Mouse (Mus musculus) heart, postnatal 10 days (tissue): Measurements from ENCODE around the gene Sectm1b. TPM values are rescaled to one million over a fixed set of nuclear protein-coding genes. Genes with fewer than 3 reads are reported as not detected.
"Not testable (repeated sequence)": the region's sequence is repeated elsewhere in the genome, so short reads cannot be mapped to it uniquely, and the experiment has no call there.

Experiments used
- DNase-seq, 2 experiments: peaks; one replicate each; pipeline ENCODE4 v3.0.0; 2021
- intact Hi-C: fragments of 180-260 bp; cut with DNase I; formaldehyde crosslinking; loops from one replicate; pipeline ENCODE4 v1.15.1; 2025
- total RNA-seq, 2 experiments: library from RNA; stranded (reverse); gene quantifications; 2 replicates each; pipeline ENCODE4 v1.2.3; 2021

The Sectm1b gene
- not detected for total RNA-seq

GRCm38 (mm10) chr11:121063379-121063778 is at the start of gene Sectm1b:
Gene Sectm1b (minus strand): TSS chr11:121063569.
- DNase-seq = no peak
- intact Hi-C loops = loop anchor here (5.0 kb wide), 1 partner anchor 139 kb away; the partner anchor contains the start of genes Hexdc and Ogfod3

- DNase-seq = no peak
- intact Hi-C loops = no loop called here
Observed at GRCm38 (mm10) chr11:121112091-121112775, 48.9 kb upstream of the Sectm1b start.

DNA sequence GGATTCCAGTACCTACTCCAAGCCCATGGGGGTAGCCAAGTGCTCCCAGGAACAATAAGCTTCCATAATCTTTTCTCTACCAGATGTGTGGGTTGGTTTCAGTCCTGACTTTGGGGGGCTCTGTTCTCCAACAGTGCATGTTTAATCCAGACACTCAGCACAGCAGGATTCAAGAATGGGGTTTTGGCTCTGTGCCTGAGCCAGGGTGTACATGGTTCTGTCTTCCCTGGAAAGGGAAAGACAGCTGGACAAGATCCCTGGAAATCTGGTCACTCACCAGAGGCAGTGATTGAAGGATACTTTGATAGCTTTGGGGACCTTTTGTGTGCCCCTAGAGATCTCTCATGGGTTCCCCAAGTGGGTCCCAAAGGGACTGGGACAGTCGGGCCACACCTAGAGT is 48.2 kb upstream of the Sectm1b start:
- intact Hi-C loops = no loop called here
- no peak for DNase-seq

DNA sequence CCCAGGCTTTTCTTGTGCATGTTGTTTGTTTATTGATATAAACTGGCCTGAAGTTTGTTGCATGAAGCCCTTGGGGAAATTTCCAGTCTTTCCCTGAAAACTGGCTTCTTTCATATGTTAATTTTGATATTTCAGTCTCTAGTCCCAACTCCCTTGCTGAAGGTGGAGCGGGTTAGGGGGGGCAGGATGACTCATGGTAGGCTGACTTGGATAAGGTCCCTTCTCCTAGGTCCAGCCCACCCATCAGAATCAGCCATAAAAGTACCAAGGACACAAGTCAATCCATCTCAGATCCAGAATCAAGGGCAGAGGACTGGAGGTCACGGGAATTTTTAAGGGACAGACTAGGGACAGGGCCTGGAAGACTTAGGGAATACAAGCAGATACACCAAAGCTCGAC is 47.7 kb upstream of the Sectm1b start:
- DNase-seq = no peak
- intact Hi-C loops = no loop called here

DNA sequence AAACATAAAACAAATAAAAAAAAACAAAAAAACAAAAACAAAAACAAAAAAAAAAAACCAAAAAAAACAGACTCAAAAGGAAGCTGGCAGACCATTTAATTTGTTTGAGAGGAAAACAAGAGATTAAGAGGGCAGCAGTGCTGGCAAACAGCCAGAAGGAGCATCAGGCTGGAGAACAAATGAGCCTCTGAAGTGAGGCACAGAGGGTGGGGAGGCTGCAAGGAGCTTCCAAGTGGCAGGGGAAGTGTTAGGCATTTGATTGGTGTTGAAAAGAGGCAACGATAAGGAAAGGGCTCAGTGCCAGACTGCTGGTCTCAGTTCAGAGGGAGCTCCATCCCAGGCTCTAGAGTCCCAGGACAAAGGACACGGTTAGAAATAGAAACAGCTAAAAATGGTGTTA is 46.6 kb upstream of the Sectm1b start:
- intact Hi-C loops = no loop called here
- DNase-seq = peak; percentile 81 to 88

- peak; percentile 45 to 51 for DNase-seq
- intact Hi-C loops = no loop called here
Observed at GRCm38 (mm10) chr11:121108061-121108460, 44.7 kb upstream of the Sectm1b start.

DNA sequence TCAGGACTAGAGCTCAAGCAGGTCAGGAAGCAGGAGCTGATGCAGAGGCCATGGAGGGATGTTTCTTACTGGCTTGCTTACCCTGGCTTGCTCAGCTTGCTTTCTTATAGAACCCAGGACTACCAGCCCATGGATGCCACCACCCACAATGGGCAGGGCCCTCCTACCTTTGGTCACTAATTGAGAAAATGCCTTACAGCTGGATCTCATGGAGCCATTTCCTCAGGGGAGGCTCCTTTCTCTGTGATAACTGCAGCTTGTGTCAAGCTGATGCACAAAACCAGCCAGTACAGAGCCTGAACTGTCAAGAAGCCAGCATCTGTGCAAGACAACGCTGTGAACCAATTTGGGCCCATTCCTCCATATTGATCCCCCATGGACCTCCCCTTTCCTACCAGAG is 43.9 kb upstream of the Sectm1b start:
- intact Hi-C loops = not testable (repeated sequence)

DNA sequence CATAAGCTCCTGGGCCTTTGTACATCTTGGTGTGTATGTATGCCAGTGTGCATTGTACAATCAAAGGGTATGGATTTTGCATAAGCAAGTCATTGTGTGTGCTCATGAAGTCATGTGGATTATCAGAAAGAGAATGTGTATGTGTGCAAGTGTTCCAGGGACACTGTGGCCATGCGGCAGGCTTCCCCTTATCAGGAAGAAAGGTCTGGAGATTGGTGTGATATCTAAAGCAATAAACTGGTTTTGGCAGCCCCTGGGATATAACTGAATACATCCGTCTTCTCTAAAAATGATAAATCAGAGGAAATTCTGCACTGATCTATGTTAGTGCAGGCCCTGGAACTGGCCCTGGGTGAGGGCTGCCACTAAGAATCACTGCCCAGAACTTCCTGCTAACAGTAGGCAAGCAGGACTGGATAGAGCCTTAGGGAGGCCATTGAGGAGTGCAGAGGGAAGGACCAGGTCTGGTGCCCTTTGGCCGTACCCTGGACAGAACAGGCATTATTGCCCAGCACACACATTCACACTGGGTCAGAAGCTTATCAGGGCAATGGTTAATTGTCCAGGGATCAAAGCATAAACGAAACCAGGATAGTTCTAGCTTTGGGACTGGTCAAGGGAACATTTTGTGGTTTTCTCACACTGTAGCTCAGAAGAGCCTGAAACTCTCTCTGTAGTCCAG is 37.9 kb upstream of the Sectm1b start:
- intact Hi-C loops = no loop called here
- DNase-seq = no peak

More for the DNA sequence above, 43.9 kb upstream of the Sectm1b start:
- DNase-seq = not testable (repeated sequence)

DNA sequence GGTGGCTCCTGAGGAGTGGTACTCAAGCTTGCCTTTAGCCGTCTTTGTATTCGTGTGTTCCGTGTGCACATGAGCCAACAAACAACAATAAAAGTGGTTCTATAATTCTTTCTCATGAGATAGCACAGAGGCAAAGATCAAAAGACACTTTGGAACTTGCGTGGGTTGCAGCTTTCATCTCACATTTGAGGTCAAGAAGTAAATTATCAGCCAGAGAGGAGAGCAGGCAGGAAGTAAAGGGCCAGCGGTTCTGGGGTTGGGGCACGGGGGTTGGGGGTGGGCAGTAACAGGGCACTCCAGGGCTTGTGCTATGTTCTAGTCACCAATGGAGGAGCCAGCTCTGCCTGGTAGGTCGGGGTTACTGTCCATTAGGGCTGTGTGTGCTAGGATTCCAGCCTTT is 37.3 kb upstream of the Sectm1b start:
- no peak for DNase-seq
- intact Hi-C loops = no loop called here

DNA sequence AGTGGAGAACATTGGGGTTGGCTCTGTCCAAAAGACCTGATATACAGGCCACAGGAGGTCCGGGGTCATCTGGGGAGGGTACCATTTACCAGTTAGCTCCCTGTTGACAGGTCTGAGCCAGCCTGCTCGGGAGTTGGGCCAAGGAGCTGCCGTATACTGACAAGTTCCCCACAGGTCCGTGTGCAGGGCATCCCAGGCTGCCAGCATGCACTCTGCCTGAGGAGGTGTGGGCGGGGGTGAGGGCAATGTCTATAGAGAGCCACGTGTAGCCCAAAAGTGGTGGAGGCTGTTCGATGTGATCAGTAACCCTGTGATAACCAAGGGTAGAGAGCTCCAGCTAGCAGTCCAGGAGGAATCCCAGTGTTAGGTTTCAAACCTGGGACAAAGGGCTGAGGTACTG is 36.4 kb upstream of the Sectm1b start:
- intact Hi-C loops = no loop called here
- no peak for DNase-seq

DNA sequence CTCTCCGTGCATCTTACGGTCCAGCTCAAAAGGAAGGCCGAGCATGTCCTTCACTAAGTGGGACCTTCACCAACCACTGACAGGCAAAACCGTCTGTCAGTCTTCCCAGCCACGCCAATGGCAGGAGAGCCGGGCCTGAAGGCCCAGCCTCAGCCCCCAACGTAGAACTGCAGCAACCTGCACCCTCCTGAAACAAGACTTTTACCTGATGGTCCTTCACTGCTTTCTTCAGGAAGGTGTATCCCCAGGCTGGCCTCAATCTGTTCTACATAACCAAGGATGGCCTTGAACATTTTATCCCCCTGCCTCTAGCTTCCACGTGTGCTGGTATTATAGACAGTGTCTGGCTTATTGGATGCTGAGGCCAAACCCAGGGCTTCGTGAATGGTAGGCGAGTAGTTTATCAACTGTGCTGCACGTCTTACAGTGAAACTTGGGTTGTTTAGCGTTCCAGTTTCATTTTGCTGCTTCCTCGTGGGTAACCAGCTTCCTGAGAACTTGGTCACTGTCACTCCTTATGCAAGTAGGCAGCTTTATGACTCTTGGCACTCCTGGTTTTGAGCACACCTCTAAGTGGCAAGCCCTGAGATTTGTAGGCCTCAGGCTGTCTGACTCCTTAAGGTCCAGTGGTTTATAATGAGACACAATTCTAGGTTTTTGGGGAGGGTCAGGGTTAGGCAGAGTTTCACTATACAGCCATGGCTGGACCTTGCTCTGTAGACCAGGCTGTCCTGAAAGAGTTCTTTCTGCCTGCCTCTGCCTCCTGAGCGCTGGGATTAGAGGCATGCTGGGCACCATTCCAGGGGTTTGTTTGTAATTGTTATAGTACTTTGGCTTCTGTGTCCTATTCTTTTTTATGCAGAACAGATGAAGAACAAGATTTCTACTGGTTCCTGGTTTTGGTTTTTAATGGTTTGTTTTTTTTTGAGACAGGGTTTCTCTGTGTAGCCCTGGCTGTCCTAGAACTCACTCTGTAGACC is 29.5 kb upstream of the Sectm1b start:
- intact Hi-C loops = no loop called here
- DNase-seq = no peak

GRCm38 (mm10) chr11:121090943-121091342 is 27.6 kb upstream of the Sectm1b start:
- DNase-seq = no peak
- intact Hi-C loops = no loop called here

GRCm38 (mm10) chr11:121089756-121090546 is 26.6 kb upstream of the Sectm1b start:
- intact Hi-C loops = no loop called here
- no peak for DNase-seq

DNA sequence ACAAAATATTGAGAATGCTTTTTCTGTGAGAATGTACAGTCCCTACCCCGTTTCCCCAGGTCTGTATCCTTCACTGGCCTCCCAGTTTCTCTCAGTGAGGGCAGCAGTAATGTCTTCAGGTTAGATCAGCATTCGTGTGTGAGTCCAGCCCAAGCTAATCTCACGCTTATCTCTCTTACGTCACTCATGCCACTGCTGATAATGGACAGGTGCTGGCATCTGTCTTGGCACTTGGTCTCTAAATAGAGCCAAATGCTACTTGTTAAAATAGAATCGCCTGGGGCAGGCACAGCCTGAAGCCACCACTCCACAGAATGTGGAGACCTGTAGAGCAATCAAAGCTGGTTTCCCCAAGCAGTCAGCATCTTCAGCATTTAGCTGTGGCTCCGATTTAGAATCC is 25.6 kb upstream of the Sectm1b start:
- intact Hi-C loops = no loop called here
- DNase-seq = no peak

- intact Hi-C loops = no loop called here
- DNase-seq = no peak
Observed at GRCm38 (mm10) chr11:121086296-121086695, 22.9 kb upstream of the Sectm1b start.

- intact Hi-C loops = no loop called here
- no peak for DNase-seq
Observed at GRCm38 (mm10) chr11:121085181-121085580, 21.8 kb upstream of the Sectm1b start.

- intact Hi-C loops = no loop called here
- peak; percentile 25 to 47 for DNase-seq
Observed at GRCm38 (mm10) chr11:121082857-121083500, 19.6 kb upstream of the Sectm1b start.

- intact Hi-C loops = no loop called here
- DNase-seq = no peak
Observed at GRCm38 (mm10) chr11:121082250-121082649, 18.9 kb upstream of the Sectm1b start.

GRCm38 (mm10) chr11:121081120-121081519 is 17.8 kb upstream of the Sectm1b start, which contains the start of gene Sectm1a:
Gene Sectm1a (minus strand): TSS chr11:121081220.
- intact Hi-C loops = no loop called here
- no peak for DNase-seq

GRCm38 (mm10) chr11:121080330-121080729 is 17.0 kb upstream of the Sectm1b start:
- no peak for DNase-seq
- intact Hi-C loops = no loop called here
